Mouse (Mus musculus) T-helper 17 cell (primary cell): ENCODE measurements at regions not wholly inside any gene's neighbourhood (a gene's known extent, or its start where the extent isn't known, plus 50 kb on each side); places are given as distances from the start of the nearest gene placed in this dataset.

Source experiments
- in situ Hi-C, 2 experiments: fragments of 300-600 bp; cut with MboI, MseI; formaldehyde crosslinking; loops; 1 replicate in 1 of 2; 2 replicates in 1 of 2; pipeline ENCODE4 v1.15.1; 2025; ENCODE audit warnings: high pct_unique_total_duplicates in 2 of 2

DNA sequence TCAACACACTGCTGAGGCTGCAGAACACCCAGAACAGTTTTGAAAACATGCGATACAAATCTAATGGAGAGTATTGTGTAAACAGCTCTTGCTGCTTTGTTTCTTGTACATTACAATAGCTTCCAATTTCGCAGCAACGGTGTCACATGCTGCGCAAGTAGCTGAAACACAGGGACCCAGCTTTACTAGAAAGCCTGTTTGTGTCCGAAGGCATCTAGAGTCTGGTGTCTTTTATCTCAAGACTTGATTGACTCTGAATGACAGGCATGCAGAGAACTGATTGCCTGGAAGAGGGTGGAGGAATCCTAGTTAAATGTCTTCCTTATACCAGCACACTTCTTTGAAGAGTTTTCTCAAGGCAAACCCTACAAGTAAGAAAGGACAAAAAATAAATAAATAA is 66.1 kb upstream of the Fgf10 start:
- in situ Hi-C loops, result no loop called here

DNA sequence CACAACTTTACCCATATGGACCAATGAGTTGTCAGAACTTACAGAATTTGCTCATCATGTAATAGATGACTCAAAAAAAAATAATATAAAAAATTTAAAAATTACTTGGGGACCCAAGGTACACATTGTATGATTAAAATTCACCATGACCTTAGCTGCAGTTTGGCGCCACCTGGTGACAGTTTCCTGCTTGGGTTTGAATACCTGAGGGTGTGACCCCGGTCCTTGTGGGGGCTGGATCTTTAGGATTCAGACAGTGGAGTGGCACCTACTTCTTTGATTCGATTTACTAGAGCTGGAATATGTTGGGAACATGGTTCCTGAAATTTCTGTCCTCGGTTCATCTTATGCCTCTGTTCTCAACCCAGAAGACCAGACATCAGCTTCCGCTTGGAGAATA is 72.7 kb upstream of the Fgf10 start:
- in situ Hi-C loops, result loop anchor here in 1 of 2 experiments (5.0 kb wide), 1 partner anchor 195 kb away; no protein-coding TSS in a partner anchor

DNA sequence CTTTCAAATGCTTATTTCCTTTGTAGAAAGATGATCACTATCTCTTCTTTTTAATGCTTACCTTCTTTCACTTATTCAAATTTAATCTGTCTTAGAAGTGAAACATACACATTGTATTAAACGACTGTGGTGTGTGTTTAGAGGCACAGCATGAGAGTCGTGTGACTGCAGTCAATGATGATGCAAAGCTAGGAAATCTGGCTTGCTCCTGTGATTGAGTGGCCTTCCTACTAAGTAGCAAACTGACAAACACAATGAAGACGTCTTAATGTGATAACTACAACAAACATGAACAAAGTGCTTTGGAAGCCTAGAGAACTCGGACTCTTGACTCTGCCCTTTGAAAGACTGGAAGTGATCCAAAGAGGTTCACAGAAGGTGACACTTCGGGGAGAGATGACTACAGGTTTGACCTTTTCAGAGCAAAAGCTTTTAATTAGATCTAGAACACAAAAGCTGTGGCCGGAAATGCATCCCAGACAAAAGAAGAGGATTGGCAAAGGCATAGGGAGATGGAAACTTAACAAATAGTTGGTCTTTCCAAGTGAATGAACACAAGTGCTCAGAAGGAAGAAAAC is 73.3 kb upstream of the Fgf10 start:
- in situ Hi-C loops, result loop anchor here in 1 of 2 experiments (5.0 kb wide), 1 partner anchor 194 kb away; no protein-coding TSS in a partner anchor

DNA sequence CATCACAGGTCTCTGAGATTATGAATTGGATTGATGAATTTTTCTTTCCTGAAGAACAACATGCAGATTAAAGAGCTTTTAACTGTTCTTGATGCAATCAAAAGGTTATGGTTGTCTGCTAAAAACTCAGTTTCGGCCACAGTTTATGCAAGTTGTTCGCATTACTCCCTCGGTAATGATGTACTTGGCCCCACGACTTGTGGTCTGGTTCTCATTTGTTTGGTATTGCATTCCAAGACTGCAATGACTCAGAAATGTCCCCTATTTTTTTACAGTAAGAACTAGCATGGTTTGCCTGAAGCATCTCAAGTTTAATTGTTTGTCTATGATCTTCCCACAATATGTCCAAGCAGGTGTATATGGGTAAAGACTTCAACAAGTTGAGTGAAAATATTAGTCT is 77.5 kb upstream of the Fgf10 start:
- in situ Hi-C loops, result no loop called here

DNA sequence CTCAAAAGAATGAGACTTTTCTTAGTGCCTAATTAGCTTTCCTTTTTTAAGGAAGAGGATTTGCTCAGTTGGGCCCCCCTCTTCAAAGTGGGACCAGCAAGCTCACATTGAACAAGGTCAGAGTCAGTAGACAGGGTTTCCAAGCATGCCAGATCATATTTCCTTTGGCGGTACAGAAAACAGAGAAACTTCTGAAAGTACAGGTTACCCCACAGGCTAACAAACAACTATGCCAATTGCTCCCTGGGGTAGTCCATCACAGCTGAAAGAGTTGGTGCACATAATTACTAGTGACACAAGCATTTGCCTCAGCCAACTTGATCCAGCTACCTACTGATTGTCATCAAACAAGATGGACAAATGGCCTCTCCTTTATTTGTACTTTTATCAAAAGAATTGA is 97.0 kb upstream of the Fgf10 start:
- in situ Hi-C loops, result no loop called here

DNA sequence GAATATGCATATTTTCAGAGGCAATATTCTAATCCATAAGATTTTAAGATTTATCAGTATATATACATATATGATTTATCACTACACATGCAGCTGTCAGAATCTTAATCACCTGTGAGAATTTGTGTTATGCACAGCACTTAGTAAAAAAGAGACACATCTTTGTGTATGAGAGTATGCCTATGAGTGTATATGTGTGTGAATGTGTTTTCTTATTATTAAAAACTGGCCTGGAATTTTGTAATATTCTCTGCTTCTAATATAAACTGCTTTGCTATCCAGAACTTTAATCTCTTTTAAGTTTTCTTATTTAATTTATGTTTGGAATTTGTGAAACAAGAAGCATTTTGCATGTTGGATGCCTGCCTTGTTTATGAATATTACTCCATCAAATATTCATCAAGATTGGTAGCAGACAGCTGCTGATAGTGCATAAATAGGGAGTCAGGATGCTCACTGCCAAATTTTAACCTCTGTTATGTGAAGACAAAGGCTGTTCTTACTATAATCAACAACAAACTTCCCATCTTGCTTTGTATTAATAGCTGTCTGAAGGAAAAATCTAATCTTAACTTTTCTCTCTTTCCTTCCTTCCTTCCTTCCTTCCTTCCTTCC is 104.3 kb upstream of the Fgf10 start:
- in situ Hi-C loops, result no loop called here

DNA sequence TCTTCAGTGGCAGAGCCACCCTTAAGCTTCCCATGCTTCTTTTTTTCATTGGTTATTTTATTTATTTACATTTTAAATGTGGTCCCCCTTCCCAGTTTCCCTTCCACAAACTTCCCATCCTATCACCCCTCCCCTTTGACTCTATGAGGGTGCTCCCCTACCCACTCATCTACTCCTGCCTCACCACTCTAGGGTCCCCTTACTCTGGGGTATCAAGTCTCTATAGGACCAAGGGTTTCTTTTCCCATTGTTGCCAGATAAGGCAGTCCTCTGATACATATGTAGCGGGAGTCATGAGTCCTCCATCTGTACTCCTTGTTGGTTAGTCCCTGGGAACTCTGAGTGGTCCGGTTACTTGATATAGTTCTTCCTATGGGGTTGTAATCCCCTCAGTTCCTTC is 110.6 kb upstream of the Fgf10 start:
- in situ Hi-C loops, result no loop called here

DNA sequence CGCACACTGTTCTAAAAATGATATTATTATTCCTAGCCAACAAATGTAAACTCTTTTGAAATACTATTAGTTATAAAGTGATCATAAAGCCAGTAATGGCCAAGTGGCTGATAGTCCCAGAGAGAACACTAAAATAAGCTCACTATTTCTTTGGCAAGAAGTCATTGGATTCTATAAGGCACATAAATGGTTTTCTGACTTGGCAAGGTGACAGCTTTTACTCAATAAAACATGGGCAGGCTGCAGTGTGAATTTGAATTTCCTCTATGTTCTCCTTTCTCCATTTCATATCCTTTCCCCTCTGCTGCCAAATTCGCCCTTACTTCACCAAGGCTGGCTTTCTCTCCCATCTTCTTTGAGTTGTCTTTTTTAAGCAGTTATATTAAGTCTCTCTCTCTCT is 117.6 kb upstream of the Fgf10 start:
- in situ Hi-C loops, result no loop called here

DNA sequence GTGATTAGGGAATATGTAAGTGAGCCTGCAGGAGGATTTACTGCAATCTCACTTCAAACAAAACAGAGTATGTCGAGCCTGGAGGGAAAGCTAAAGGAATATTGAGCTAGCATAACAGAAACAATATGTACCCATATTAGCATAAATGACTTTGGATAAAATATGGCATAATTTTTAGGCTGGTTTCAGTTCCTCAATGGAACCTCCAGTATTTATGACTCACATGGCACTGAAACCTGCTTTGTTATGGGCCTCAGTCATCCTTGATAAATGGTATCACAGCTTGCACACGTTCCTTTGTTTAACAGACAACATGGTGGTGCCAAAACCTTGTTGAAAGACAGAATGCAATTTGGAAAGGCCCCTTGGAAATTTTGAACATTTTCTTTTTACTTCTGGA is 130.8 kb upstream of the Fgf10 start:
- in situ Hi-C loops, result no loop called here

DNA sequence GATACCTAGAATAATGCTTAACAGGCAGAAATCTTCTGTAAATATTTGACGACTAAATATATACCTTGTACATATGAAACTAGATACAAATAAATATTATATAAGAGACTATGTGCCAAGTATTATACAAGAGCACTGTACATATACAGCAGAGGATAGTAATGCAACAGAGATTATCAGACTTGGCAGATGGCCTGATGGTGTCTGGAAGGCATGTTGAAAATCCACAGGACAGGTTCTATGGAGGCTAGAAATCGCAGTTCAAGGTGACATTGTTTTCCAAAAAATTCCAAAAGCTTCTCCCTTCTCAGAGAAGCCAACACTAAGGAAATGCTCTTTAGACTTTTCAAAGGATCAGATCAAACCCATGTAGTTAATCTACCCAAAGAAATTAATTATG is 126.9 kb upstream of the Mrps30 start:
- in situ Hi-C loops, result no loop called here

DNA sequence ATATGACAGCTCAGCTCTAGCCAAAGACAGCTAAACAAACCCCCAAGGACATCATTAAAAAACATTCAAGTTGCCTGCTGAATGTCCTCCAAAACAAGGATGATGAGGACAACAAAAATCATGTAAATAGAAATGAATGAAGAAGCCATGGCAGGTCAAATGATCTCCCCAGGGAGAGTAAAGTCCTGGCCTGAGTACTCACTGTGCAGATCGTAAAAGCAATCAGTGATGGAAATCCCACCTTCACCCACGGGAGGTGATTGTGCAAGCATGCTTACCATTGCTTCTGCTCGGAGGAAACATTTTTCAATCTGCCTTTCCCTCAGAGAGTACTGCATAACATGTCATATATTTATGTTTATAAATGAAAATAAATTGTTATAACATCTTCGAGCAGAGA is 119.1 kb upstream of the Mrps30 start:
- in situ Hi-C loops, result no loop called here

DNA sequence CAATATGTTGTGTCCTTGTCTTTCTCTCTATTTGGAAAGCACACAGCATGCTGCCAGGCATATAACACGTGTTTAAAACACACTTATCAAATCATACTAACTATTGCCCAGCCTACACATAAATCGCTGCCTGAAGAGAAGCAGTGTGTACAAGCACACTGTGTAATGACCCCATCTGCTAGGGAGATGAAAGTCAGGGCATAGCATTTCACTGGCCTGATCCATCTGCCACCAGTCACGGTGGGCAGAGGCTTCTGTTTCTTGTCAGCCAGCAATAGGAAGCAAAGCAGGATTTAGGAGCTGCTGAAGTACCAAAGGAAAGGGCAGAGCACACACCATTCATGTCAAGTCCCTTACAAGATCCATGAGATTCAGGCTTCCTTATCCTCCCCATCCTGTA is 103.6 kb upstream of the Mrps30 start:
- in situ Hi-C loops, result no loop called here

DNA sequence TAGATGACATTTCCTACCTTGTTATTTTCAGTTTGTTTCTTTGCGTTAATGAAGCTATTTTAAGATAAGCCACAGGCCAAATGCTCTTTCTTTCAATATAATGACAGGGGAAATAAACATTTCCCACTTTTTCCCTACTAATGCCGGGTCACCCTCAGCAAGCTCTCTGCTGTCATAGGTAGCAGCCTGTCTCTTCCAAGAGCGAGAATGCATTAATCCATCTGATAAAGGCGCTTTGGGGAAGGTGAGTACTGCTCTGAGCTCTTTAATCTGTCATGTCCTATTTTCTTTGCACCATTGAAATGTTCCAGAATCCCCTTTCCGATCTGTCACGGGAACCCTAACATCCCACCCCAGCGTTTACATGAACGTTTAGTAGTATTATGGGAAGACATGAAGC is 96.0 kb upstream of the Mrps30 start:
- in situ Hi-C loops, result no loop called here

DNA sequence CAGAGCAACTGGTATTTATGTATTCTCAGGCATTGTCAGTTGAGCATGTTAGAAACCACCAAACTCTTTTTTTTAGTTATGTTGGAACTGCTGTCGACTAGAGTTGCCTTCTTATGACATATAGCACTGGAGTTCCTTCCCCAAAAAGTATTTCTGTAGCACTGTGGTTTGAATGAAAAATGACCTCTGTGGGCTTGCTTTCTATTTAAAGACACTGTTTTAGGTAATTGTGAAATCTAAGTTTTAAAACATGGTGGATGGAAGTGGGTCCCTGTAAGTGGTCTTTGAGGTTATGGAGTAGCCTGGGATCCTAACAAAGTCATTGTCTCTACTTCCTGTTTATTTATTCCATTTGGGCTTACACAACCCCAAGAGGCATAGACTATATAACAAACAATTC is 93.2 kb upstream of the Mrps30 start:
- in situ Hi-C loops, result no loop called here

DNA sequence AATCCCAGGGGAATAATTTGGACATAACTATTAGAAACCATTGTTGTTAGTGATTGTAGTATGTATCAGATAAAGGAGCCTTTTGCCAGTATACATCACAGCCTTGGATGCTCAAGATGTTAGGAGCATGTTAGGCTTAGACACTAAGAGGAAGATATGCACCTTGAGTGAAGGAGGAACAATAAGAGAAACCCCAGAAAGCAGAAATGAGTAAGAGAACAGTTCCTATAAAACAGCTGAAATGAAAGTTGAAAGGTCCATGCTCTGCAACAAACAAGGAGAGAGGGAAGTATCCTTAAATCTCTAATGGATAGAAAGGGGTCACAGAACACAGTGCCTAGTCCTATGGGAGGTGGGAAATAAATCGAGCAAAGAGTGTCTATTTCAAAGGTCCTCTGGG is 91.4 kb upstream of the Mrps30 start:
- in situ Hi-C loops, result no loop called here

DNA sequence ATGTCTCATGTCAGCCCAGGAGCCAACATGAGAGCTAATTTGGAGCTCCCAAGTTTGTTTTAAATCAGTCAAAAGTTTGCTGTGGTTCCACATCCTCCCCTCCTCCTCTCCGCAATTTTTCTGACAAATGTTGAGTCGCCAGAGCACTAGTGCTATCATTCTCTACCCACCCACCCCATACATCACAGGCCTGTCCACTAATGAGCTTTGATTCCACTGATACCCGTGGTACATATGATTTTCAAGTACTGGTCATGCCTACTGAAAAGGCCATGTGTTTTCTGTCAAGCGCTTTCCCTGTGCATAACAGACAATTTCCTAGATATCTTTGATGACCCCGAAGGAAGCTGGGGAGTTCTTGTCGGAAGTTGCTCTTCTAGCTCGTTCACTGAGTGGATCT is 85.5 kb upstream of the Mrps30 start:
- in situ Hi-C loops, result no loop called here

DNA sequence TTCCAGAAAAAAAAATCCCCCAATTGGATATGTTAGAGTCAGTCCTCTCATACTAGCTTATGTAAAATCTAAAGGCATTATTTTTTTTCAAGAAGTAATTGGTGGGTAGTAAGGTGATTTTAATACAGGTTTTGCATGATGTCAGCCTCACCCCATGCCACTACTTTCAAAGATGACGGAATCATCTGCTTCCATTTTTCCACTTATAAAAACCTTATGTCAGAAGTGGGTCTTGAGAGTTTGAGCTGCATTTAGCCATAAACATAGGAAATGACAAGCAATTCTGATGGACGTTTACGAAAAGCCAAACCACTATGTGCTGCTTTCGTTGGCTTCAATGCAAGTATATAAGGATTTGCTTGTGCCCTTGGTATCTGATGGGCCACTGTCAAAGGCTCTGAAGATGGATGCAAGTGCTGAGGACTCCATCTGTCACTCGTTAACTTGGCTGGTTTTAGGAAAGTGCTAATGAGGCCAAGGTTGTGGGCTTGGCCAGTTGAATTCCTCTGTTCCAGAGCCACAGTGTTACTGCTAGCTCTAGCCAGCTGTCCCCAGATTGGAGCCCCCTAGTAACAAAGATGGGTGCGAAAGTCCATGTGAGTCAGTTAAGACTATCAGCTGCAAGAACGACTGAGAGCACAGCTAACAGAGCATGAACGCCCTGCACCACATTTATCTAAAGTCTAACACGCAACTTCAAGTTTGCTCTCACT is 72.8 kb upstream of the Mrps30 start:
- in situ Hi-C loops, result no loop called here

DNA sequence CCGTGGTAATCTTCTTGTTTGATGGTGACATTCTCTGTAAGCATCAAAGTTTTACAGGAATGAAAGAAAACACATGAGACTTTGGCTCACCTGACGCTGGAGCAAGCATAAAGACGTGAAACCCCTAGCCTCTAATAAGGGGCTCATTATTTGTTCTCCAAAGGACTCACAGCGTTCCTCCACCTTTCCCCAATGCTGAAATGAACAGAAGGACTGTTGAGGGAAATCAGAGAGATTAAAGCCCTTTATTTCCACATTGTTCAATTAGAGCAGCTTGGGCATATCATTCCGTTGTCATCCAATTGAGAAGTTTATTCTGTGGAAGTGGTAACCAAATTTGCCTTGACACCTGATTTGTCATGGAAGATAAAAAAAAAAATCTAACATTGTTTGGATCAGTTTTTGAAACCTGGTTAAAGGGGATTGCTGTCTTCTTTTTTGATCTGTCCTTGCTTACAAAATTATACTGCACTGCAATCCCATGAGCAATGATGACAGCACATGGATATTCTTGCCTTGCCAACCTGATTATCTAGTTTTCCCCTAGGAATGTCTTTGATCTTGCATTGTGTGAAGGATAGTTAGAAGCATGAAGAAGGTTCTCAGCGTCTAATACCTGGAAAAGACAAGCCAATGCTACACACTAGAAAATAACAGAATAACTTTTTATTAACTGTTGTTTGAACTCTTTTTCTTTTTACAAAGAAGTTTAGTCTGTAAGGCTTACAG is 62.1 kb upstream of the Mrps30 start:
- in situ Hi-C loops, result no loop called here

DNA sequence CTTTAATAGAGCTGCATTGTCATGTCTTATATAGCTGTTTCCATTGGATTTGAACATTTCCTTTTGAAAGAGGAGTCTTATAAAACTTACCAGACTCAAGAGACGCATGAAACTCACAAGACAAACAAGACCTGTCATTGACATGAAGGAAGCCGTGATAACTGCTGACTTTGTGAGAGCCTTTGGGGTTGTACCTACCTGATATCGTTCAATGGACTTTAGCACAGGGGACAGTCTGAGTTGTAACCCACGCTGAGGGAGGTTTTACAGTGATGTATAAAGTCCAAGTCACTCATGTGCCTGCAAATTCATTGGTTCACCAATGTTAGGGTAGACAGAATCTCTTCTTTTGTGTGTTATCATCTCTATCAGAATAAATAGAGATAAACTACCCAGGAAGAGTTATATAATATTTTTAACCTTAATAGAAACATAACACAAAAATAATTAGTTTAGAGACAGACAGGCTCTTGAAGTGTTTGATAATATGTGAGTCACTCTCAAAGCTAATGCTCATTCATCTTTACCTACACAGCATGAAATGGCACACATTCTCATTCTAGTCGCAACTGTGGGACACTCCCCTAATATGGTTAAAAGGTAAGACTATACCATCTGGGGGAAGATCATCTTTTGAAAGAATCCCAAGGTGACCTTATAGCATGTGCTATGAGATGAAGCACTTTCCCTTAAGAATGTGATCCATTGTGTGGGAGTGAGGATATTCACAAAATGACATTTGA is 54.4 kb upstream of the Mrps30 start:
- in situ Hi-C loops, result no loop called here
